Mouse (Mus musculus) heart, adult 11 months (tissue): Measurements from ENCODE around the gene Lrig3.

Experiments
- DNase-seq: peaks from one replicate; pipeline ENCODE4 v3.0.0; 2022

Gene Lrig3

GRCm38 (mm10) chr10:125965968-125966480 is at the start of gene Lrig3:
Gene Lrig3 (plus strand): TSS chr10:125966168.
- peak; percentile 99 for DNase-seq

GRCm38 (mm10) chr10:125916781-125917180 is 49.2 kb upstream of the Lrig3 start:
- no peak for DNase-seq

GRCm38 (mm10) chr10:125917436-125917871 is 48.5 kb upstream of the Lrig3 start:
- DNase-seq: no peak

- DNase-seq: no peak
These were observed 47.0 kb upstream of the Lrig3 start for GRCm38 (mm10) chr10:125918994-125919393.

- DNase-seq: no peak
These were observed 44.1 kb upstream of the Lrig3 start for GRCm38 (mm10) chr10:125921654-125922446.

GRCm38 (mm10) chr10:125929961-125930360 is 36.0 kb upstream of the Lrig3 start:
- no peak for DNase-seq

- no peak for DNase-seq
These were observed 32.6 kb upstream of the Lrig3 start for GRCm38 (mm10) chr10:125933388-125933787.

GRCm38 (mm10) chr10:125934095-125934494 is 31.9 kb upstream of the Lrig3 start:
- no peak for DNase-seq

- no peak for DNase-seq
These were observed 28.2 kb upstream of the Lrig3 start for GRCm38 (mm10) chr10:125937517-125938497.

- no peak for DNase-seq
These were observed 27.2 kb upstream of the Lrig3 start for GRCm38 (mm10) chr10:125938528-125939402.

GRCm38 (mm10) chr10:125940316-125941059 is 25.5 kb upstream of the Lrig3 start:
- DNase-seq: no peak

- peak; percentile 45 for DNase-seq
These were observed 22.9 kb upstream of the Lrig3 start for GRCm38 (mm10) chr10:125943098-125943497.

GRCm38 (mm10) chr10:125944762-125945504 is 21.0 kb upstream of the Lrig3 start:
- peak; percentile 62 for DNase-seq

- peak; percentile 84 for DNase-seq
These were observed 17.0 kb upstream of the Lrig3 start for GRCm38 (mm10) chr10:125948842-125949474.

GRCm38 (mm10) chr10:125951633-125952032 is 14.3 kb upstream of the Lrig3 start:
- DNase-seq: peak; percentile 10

GRCm38 (mm10) chr10:125954343-125954742 is 11.6 kb upstream of the Lrig3 start:
- peak; percentile 13 for DNase-seq

GRCm38 (mm10) chr10:125954747-125955530 is 11.0 kb upstream of the Lrig3 start:
- peak; percentile 75 for DNase-seq

GRCm38 (mm10) chr10:125961411-125962107 is 4.4 kb upstream of the Lrig3 start:
- peak; percentile 83 for DNase-seq

- DNase-seq: peak; percentile 55
These were observed 1.3 kb upstream of the Lrig3 start for GRCm38 (mm10) chr10:125964709-125965108.
